Mouse (Mus musculus): Measurements from ENCODE around the gene Isg20l2.
A peak's percentile ranks its signal among the peaks of the same experiment; 100 is the strongest.

The Isg20l2 gene

DNA sequence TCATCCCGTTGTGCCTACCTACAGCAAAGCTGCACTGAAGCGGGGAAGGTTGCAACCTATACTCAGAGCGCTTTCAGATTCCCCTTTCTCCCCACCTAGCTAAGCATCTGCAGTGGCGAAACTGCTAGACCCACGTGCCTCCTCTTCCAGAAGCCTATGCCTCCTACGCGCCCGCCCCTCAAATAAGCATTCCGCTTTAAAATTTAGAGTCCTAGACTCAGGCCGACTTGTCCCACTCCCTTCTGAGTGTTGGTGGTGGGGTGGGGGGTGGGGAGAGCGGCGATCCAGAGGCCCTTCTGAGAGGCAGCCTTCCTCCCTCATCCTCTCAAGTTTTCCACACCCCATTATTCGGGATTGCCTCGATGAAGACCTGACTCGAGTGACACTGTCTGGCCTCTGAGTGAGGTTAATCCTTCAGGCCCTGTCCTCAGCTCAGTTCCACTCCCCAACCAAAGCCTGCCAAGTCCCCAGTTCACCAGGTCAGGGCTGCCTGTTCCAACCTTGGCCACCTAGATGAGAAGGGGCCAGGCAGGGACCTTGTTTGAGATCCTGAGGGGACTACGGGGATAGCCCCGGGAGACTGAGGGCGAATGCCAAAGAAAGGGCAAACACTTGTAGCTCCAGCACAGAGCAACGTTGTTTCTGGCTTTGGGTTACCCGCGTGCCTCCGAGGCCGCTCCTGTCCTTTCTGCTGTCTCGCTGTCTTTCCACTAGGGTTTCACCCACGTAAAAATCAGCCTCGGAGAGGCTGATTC is 17.1 kb downstream of the Isg20l2 start:
- no peak for DNase-seq (ENCODE audit: low spot score)

DNA sequence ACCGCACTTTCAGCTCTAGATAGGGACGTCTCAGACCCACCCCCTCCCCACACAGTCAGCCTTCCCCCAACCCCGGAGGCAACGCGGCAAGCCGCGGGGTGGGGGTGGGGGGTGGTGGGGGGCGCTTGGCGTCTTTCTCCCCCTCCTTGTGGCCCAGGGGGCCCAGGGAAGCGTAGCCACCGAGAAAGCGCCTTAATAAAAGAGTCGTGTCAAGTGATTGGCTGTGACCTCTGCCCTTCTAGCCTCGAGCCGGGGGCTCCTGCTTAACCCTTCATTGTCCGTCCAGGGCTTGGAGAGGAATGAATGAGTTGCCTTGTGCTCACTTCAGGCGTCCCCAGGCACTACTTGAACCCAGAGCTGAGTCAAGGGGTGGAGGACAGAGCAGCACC is 17.7 kb downstream of the Isg20l2 start:
- DNase-seq (ENCODE audit: low spot score), result no peak

GRCm38 (mm10) chr3:87948378-87949265 is 18.5 kb downstream of the Isg20l2 start, which contains the start of gene Crabp2:
Gene Crabp2, plus strand, starts transcription at chr3:87948666.
- no peak for DNase-seq (ENCODE audit: low spot score)

DNA sequence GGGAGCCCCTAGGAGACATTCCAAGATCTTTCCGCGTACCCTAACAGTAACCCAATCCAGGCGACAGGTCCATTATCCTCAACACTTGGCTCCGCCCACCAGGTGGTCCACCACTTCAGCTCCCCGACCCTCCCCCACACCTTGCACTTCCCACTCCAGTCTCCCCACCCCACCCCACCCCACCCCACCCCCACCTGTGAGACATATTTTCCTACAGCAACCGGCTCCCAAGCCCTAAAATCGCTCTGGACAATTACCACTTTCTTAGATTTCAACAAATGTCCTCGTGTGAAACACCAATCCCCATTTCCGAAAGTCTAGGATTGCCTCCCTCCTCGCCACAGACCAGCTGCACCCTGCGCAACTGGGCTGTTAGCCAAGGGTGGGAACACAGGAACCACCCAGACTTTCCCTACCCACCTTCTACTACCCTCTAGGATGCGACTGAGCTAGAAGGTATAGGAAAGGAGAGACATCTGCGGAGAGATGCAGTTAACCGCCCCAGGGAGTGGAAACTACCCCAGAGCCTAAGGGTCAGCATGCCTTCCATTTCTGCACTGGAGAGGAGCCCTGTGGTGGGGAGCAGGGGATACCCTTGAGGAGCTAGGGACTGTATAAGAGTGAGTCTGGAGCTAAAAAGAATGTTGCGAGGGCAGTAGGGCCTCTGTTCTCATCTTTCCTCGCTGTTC is 19.3 kb downstream of the Isg20l2 start:
- no peak for DNase-seq (ENCODE audit: low spot score)

- DNase-seq (ENCODE audit: low spot score), result no peak
Observed at GRCm38 (mm10) chr3:87949955-87950515, 19.9 kb downstream of the Isg20l2 start.

GRCm38 (mm10) chr3:87951946-87952345 is 21.8 kb downstream of the Isg20l2 start:
- no peak for DNase-seq (ENCODE audit: low spot score)

DNA sequence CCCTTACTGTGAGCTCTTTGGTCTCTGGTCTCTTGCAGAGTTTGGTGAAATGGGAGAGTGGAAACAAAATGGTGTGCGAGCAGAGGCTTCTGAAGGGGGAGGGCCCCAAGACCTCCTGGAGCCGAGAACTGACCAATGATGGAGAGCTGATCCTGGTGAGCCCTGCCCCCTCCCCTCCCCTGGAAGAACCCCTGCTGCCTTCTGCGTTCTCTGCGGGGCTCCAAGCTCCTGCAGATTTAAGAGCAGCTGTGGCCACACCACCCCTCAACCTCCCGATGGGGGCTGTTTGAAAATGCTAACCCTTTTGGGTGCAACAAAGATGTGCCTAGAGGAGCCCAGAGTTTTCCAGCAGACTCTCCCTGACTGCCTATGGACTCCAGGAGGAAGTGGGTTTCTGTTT is 22.3 kb downstream of the Isg20l2 start:
- no peak for DNase-seq (ENCODE audit: low spot score)

DNA sequence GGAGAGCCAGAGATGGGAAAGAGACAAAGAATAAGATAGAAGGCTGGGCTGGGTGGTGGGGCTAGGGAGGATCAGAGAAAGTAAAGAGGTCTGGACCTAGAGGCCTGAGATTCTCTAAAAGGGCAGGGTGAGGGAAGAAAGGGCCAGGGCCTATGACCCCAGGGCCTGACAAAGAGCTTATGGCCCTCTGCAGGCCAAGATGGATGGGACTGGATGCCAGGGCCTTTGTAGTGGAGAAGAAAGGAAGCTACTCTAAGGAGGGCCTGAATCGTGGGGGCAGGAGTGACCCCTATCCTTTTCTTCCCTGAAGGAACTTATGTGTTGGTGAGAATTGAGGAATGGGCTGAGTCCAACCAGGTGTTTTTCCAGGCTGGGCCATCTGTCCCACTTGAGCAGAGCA is 27.9 kb downstream of the Isg20l2 start:
- DNase-seq (ENCODE audit: low spot score), result no peak

DNA sequence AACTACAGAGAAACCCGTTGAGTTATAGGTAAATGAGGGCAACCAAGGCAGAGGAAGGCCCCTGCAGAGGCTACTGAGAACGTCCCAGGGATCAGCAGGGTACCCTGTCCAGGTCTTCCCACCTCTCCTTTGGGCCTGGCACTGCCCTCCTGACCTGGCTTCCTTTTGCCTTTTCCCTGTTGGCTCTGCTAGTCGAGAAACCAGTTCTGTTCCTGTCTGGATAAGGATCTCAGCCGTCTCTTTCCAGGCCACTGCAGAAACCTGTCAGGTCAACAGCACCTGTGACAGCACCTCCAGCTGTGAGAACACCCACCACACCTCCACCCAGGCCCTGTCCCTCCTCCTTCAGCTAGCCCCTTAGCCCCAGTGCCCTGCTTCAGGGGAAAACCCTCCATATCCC is 28.4 kb downstream of the Isg20l2 start:
- DNase-seq (ENCODE audit: low spot score), result peak; percentile 63

DNA sequence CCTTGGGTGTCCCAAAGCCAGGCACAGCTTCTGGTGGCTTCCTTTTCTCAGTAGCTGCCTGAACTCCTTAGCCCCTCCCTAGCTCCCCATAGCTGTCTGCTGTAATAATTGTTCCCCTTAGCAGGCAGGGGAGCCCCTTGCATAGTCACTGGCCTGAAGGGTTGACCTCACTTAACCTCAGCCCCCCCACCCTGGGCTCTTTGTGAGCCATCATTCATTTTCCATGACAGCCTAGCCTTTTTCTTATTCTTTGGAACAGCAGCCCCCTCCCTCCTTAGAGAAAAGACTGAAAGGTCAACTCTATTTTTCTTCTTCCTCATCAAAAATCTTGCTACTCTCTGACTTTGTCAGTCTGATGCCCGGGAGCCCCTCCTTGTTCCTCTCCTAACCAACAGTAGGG is 28.9 kb downstream of the Isg20l2 start:
- no peak for DNase-seq (ENCODE audit: low spot score)

- DNase-seq (ENCODE audit: low spot score), result peak; percentile 22
Observed at GRCm38 (mm10) chr3:87959371-87959770, 29.3 kb downstream of the Isg20l2 start.

DNA sequence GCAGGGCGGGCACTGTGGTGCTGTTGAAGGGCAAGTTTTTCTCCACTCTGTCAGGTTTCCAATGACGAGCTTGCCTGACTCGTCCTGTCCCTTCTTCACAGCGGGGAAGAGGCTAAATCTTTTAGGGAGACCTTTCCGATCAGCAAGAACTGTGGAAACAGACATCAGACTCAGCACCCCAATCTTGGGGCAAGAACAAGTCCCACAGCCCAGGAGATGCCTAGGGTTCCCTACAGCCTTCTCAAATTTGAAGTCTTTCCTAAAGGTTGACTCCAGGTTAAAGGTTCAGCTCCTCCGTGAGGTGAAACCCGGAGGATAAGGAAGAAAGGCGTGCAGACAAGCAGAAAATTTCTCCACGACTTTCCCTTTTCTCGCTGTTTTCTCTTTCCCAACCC is 30.1 kb downstream of the Isg20l2 start:
- DNase-seq (ENCODE audit: low spot score), result no peak

GRCm38 (mm10) chr3:87960586-87961191 is 30.6 kb downstream of the Isg20l2 start:
- DNase-seq (ENCODE audit: low spot score), result peak; percentile 91

GRCm38 (mm10) chr3:87970184-87970938 is 40.2 kb downstream of the Isg20l2 start:
- DNase-seq (ENCODE audit: low spot score), result peak; percentile 55

GRCm38 (mm10) chr3:87970939-87971488 is 40.9 kb downstream of the Isg20l2 start, which contains the start of gene Nes:
Gene Nes, plus strand, starts transcription at chr3:87971078.
- peak; percentile 48 for DNase-seq (ENCODE audit: low spot score)

- no peak for DNase-seq (ENCODE audit: low spot score)
Observed at GRCm38 (mm10) chr3:87971489-87972202, 41.5 kb downstream of the Isg20l2 start.

GRCm38 (mm10) chr3:87972203-87972664 is 42.1 kb downstream of the Isg20l2 start:
- no peak for DNase-seq (ENCODE audit: low spot score)

GRCm38 (mm10) chr3:87972776-87973175 is 42.7 kb downstream of the Isg20l2 start:
- DNase-seq (ENCODE audit: low spot score), result no peak

- no peak for DNase-seq (ENCODE audit: low spot score)
Observed at GRCm38 (mm10) chr3:87973593-87974380, 43.7 kb downstream of the Isg20l2 start.
